Mouse (Mus musculus) embryonic stem cell, embryonic (primary cell): ENCODE results near the gene Drc3.

ENCODE experiments used
- CTCF ChIA-PET, 4 experiments: fragments of 300-600 bp in 2 of 4; fragments of 350-600 bp in 2 of 4; sonication (Branson Sonifier 250); formaldehyde crosslinking; loops; one replicate each; lab custom pipeline; 2022; ENCODE audit warnings: inconsistent platforms in 2 of 4; lab: Charles Lee
- POLR2A ChIA-PET, 4 experiments: fragments of 300-600 bp in 2 of 4; fragments of 350-600 bp in 2 of 4; sonication (Branson Sonifier 250); formaldehyde crosslinking; loops; one replicate each; lab custom pipeline; 2022; ENCODE audit warnings: antibody characterized with exemption in 4 of 4, inconsistent platforms in 1 of 4; lab: Charles Lee

Gene Drc3

GRCm38 (mm10) chr11:60319257-60320066, 33.7 kb upstream of the Drc3 start:
- CTCF ChIA-PET, result interaction anchor here in 2 of 4 experiments (0.6 to 5.6 kb wide), 3 partner anchors 10 to 33 kb away, joined by 3 to 36 read pairs (median 4); no protein-coding TSS in a partner anchor
- POLR2A ChIA-PET, result interaction anchor here in 2 of 4 experiments (0.7 to 3.1 kb wide), 17 partner anchors 9 to 201 kb away, joined by 3 to 10 read pairs (median 3); partner anchors contain the start of genes Drc3 (in 2 of the 2) and Tom1l2 (in 1 of the 2)

- POLR2A ChIA-PET, result interaction anchor here in 2 of 4 experiments (0.6 to 3.1 kb wide), 7 partner anchors 10 to 132 kb away, joined by 3 to 10 read pairs (median 3); partner anchors contain the start of gene Drc3 (in 1 of the 2)
- CTCF ChIA-PET, result interaction anchor here in 2 of 4 experiments (1.0 to 5.6 kb wide), 5 partner anchors 11 to 14 kb away, joined by 3 to 36 read pairs (median 5); no protein-coding TSS in a partner anchor
Measured at GRCm38 (mm10) chr11:60320426-60321037, 32.6 kb upstream of the Drc3 start.

- ChIA-PET POLR2A (interaction anchor here in 3 of 4 experiments (0.6 to 1.3 kb wide), 5 partner anchors 9 to 572 kb away, joined by 3 to 6 read pairs (median 3); partner anchors contain the start of genes Drc3 (in 1 of the 3) and Tom1l2 (in 1 of the 3)), CTCF (interaction anchor here in 2 of 4 experiments (1.0 to 2.5 kb wide), 3 partner anchors 13 to 15 kb away, joined by 5 to 10 read pairs (median 5); no protein-coding TSS in a partner anchor)
Measured at GRCm38 (mm10) chr11:60321438-60321837, 31.7 kb upstream of the Drc3 start.

GRCm38 (mm10) chr11:60323731-60324130, 29.4 kb upstream of the Drc3 start:
- ChIA-PET POLR2A (interaction anchor here in 3 of 4 experiments (0.7 to 1.5 kb wide), 5 partner anchors 9 to 155 kb away, joined by 3 to 5 read pairs (median 4); partner anchors contain the start of genes Drc3 (in 1 of the 3) and Tom1l2 (in 1 of the 3)), CTCF (interaction anchor here (0.7 to 1.3 kb wide), 5 partner anchors 16 to 1385 kb away, joined by 4 to 7 read pairs (median 4); no protein-coding TSS in a partner anchor)

- ChIA-PET CTCF (interaction anchor here in 2 of 4 experiments (0.6 to 1.1 kb wide), 3 partner anchors 23 to 218 kb away, joined by 3 to 4 read pairs (median 3); no protein-coding TSS in a partner anchor), POLR2A (interaction anchor here in 2 of 4 experiments (1.4 to 1.7 kb wide), 3 partner anchors 12 to 22 kb away, joined by 3 to 4 read pairs (median 3); partner anchors contain the start of genes Drc3 (in 1 of the 2) and Tom1l2 (in 1 of the 2))
Measured at GRCm38 (mm10) chr11:60330551-60330950, 22.6 kb upstream of the Drc3 start.

- ChIA-PET CTCF (interaction anchor here in 2 of 4 experiments (0.7 to 1.4 kb wide), 2 partner anchors 26 kb away, joined by 3 to 5 read pairs; no protein-coding TSS in a partner anchor), POLR2A (interaction anchor here in 2 of 4 experiments (0.8 to 4.0 kb wide), 7 partner anchors 10 to 488 kb away, joined by 3 to 14 read pairs (median 4); partner anchors contain the start of genes Atpaf2 (in 1 of the 2), Drc3 (in 1 of the 2), Gid4 (in 1 of the 2) and Srebf1 (in 1 of the 2))
Measured at GRCm38 (mm10) chr11:60333461-60333860, 19.7 kb upstream of the Drc3 start.

- POLR2A ChIA-PET, result interaction anchor here in 2 of 4 experiments (1.1 to 4.0 kb wide), 5 partner anchors 15 to 112 kb away, joined by 3 to 14 read pairs (median 10); partner anchors contain the start of genes Atpaf2 (in 1 of the 2), Drc3 (in 1 of the 2), Gid4 (in 1 of the 2) and Srebf1 (in 1 of the 2)
- CTCF ChIA-PET, result no interaction called here
Measured at GRCm38 (mm10) chr11:60334124-60334523, 19.0 kb upstream of the Drc3 start.

GRCm38 (mm10) chr11:60335771-60336170, 17.4 kb upstream of the Drc3 start:
- POLR2A ChIA-PET, result interaction anchor here in 2 of 4 experiments (0.7 to 4.0 kb wide), 9 partner anchors 8 to 127 kb away, joined by 3 to 14 read pairs (median 3); partner anchors contain the start of genes Atpaf2 (in 1 of the 2), Drc3 (in 1 of the 2) and Tom1l2 (in 1 of the 2)
- CTCF ChIA-PET, result interaction anchor here in 2 of 4 experiments (1.2 to 1.3 kb wide), 2 partner anchors 29 kb away, joined by 4 to 6 read pairs; no protein-coding TSS in a partner anchor

- CTCF ChIA-PET, result interaction anchor here (0.6 to 1.4 kb wide), 8 partner anchors 15 to 361 kb away, joined by 3 to 9 read pairs (median 4); partner anchors contain the start of genes Drc3 (in 1 of the 4) and Tom1l2 (in 1 of the 4)
- POLR2A ChIA-PET, result interaction anchor here (0.6 to 1.5 kb wide), 10 partner anchors 15 to 597 kb away, joined by 3 to 6 read pairs (median 4); partner anchors contain the start of genes Alkbh5 (in 1 of the 4), Drc3 (in 1 of the 4), Pemt (in 1 of the 4) and Tom1l2 (in 1 of the 4)
Measured at GRCm38 (mm10) chr11:60338291-60338690, 14.8 kb upstream of the Drc3 start.

GRCm38 (mm10) chr11:60339361-60339760, 13.8 kb upstream of the Drc3 start:
- ChIA-PET CTCF (interaction anchor here (0.7 to 1.4 kb wide), 4 partner anchors 13 to 1149 kb away, joined by 3 to 11 read pairs (median 4); partner anchors contain the start of genes Drc3 (in 1 of the 4) and Tom1l2 (in 1 of the 4)), POLR2A (interaction anchor here in 3 of 4 experiments (0.6 to 1.5 kb wide), 11 partner anchors 14 to 757 kb away, joined by 3 to 7 read pairs (median 4); partner anchors contain the start of genes Drc3 (in 2 of the 3), Gid4 (in 1 of the 3), Pemt (in 1 of the 3) and Tom1l2 (in 1 of the 3))

- ChIA-PET POLR2A (no interaction called here), CTCF (no interaction called here)
Measured at GRCm38 (mm10) chr11:60345868-60346267, 7.3 kb upstream of the Drc3 start.

- POLR2A ChIA-PET, result no interaction called here
Measured at GRCm38 (mm10) chr11:60346537-60346936, 6.6 kb upstream of the Drc3 start.

GRCm38 (mm10) chr11:60351388-60351787, 1.7 kb upstream of the Drc3 start:
- ChIA-PET CTCF (no interaction called here), POLR2A (no interaction called here)

More at GRCm38 (mm10) chr11:60346537-60346936, 6.6 kb upstream of the Drc3 start:
- CTCF ChIA-PET, result interaction anchor here in 1 of 4 experiments (0.5 kb wide), 1 partner anchor 822 kb away, joined by 4 read pairs; no protein-coding TSS in a partner anchor

GRCm38 (mm10) chr11:60351925-60352371, 1.2 kb upstream of the Drc3 start:
- ChIA-PET CTCF (no interaction called here), POLR2A (interaction anchor here in 2 of 4 experiments (1.3 to 1.5 kb wide), 2 partner anchors 16 to 141 kb away, joined by 3 to 14 read pairs; no protein-coding TSS in a partner anchor)

GRCm38 (mm10) chr11:60355952-60356351, 2.8 kb downstream of the Drc3 start:
- POLR2A ChIA-PET, result no interaction called here
- CTCF ChIA-PET, result no interaction called here

GRCm38 (mm10) chr11:60357116-60357515, 4.0 kb downstream of the Drc3 start:
- ChIA-PET CTCF (no interaction called here), POLR2A (interaction anchor here in 2 of 4 experiments (0.5 to 1.0 kb wide), 2 partner anchors 109 to 194 kb away, joined by 3 to 11 read pairs; no protein-coding TSS in a partner anchor)

- CTCF ChIA-PET, result interaction anchor here in 1 of 4 experiments (1.4 kb wide), 1 partner anchor 51 kb away, joined by 5 read pairs; no protein-coding TSS in a partner anchor
- POLR2A ChIA-PET, result interaction anchor here in 1 of 4 experiments (1.2 to 1.3 kb wide), 2 partner anchors 11 to 179 kb away, joined by 3 to 4 read pairs; no protein-coding TSS in a partner anchor
Measured at GRCm38 (mm10) chr11:60358548-60358947, 5.4 kb downstream of the Drc3 start.
